Mouse (Mus musculus): Measurements from ENCODE around the gene Catsperz. TPM values are rescaled to one million over a fixed set of nuclear protein-coding genes. Genes with fewer than 3 reads are reported as not detected.

The Catsperz gene
- polyA plus RNA-seq (2015; fragmentation: Nextera tagmentation; extraction: Ambion mirVana) = 0.73 and 1.4 TPM in 2 replicates

DNA sequence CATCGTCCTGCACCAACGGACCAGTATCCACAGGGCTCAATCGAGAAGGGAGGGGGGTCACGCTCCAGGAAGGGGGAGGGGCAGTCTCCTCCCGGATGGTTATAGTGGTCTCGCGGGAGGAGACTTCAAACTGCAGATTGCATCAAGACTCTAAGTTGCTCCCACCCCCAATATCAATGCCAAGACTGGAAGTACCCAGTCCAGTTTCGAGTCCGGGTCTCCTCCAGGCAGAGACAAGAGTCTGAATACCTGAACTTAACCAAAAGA is at the start of gene Catsperz:
TSS of gene Catsperz (minus strand) at position 74 of the 267 bp plus-strand sequence.
- H3K4me1 ChIP-seq (ENCODE audit: control insufficient read depth, insufficient read depth, low read length) = peaks cover 24% of the 10 kb centered on the region
- peaks cover 42% of the 10 kb centered on the region for H3K27me3 ChIP-seq (replicated peaks; ENCODE audit: control insufficient read depth, insufficient read depth, low read length)
- H3K9me3 ChIP-seq (ENCODE audit: control insufficient read depth, low read length) = no peaks in the 10 kb centered on the region
- ATAC-seq = no peak
- no peak within 1 kb of the TSS for H3K27ac ChIP-seq (ENCODE audit: low read length)
- no peaks in the 10 kb centered on the region for H3K36me3 ChIP-seq (ENCODE audit: control insufficient read depth, insufficient read depth, low read length)
- peak within 1 kb of the TSS; percentile 32 for H3K9ac ChIP-seq (ENCODE audit: low read depth, low read length)
- H3K4me3 ChIP-seq (ENCODE audit: low read length) = peak within 1 kb of the TSS; percentile 31
- H3K4me2 ChIP-seq (ENCODE audit: low read depth, low read length) = peak within 1 kb of the TSS; percentile 56
- 3% methylated on average over 9 of the region's 9 CpGs for WGBS

DNA sequence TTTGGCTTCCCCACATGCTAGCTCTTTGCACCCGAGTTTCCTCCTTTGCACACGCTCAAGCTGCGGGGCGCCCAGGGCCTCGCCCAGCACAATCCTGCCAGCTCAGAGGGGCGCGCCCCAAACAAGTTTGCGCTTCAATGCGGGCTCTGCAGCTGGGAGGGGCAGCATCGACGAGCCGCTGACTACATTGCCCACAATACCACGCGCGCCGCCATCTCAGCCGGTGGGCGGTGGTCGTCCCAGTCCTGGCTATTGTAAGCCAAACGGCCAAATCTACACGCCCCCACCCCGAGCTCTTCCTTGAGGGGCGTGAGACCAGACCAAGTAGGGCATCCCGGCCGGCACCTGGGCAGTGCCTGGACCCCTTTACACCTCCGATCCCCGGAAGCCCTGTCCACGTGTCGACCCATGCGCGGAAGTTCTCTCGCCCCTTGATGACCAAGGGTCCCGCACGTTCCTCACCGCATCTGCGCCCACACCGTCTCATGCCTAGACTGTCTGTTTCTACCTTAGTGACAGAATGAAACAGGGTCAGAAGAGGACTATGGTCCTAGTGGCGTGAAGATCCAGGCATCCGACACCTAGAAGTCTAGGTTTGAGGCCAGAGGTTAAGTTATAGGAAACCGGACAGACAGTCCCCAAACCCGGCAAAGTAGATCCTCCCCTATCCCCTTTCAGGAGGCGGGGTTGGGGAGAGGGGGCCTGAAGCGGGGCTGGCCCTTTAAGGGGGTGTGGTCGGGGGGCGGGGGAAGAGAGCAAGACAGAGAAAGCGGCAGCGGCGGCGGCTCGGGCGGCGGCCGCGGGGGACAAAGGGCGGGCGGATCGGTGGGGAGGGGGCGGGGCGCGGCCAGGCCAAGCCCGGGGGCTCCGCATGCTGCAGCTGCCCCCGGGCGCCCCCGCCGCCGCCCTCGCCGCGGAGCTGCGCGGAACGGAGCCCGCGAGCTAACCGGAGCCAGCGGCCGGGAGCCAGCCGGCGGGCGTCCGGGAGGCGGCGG is 49.3 kb upstream of the Catsperz start, which contains the start of gene Ppp1r14b:
TSS of gene Ppp1r14b (plus strand) at position 758 of the 995 bp plus-strand sequence.
- H3K27ac ChIP-seq (ENCODE audit: low read length) = peak within 1 kb of the TSS; percentile 77
- under 1% methylated on average over 74 of the region's 84 CpGs for WGBS
- H3K36me3 ChIP-seq (ENCODE audit: control insufficient read depth, insufficient read depth, low read length) = peaks cover 5% of the 10 kb centered on the region; the same call in 1 of the 2 replicates
- H3K27me3 ChIP-seq (replicated peaks; ENCODE audit: control insufficient read depth, insufficient read depth, low read length) = no peaks in the 10 kb centered on the region
- peak; percentile 61 for ATAC-seq
- H3K9me3 ChIP-seq (ENCODE audit: control insufficient read depth, low read length) = no peaks in the 10 kb centered on the region
- peaks cover 55% of the 10 kb centered on the region for H3K4me1 ChIP-seq (ENCODE audit: control insufficient read depth, insufficient read depth, low read length)
- H3K4me3 ChIP-seq (ENCODE audit: low read length) = peak within 1 kb of the TSS; percentile 69
- peak within 1 kb of the TSS; percentile 72 for H3K4me2 ChIP-seq (ENCODE audit: low read depth, low read length)
- H3K9ac ChIP-seq (ENCODE audit: low read depth, low read length) = peak within 1 kb of the TSS; percentile 78

DNA sequence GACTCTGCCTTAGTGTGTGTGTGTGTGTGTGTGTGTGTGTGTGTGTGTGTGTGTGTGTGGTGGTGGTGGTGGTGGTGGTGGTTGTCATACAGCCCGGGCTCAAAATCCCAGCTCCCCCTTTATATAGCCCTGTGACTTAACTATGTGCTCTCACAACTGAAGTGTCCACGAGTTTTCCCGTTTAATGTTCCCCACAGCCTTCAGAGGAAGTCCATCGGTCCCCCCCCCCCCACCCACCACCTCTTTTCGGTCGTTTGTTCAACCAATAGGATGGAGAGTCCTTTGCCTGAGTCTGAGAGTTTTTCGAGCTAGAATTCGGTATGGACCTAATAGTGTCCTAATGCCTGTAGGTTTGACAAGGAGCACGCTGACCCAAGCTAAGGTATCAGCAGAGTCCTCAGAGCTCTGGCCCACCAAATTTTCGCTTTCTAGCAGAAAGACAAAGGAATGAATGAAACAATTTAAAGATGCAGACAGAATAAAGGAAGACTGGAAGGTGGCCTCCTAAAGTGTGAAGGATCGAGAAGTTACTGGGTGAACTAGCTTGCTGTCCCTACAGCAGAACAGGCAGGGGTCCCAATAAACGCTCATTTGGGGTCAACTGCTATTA is 48.5 kb upstream of the Catsperz start:
- no peak for ATAC-seq
- H3K27ac ChIP-seq (ENCODE audit: low read length) = peak overlapping the region; percentile 68
- peak overlapping the region; percentile 72 for H3K4me2 ChIP-seq (ENCODE audit: low read depth, low read length)
- peaks cover 5% of the 10 kb centered on the region; the same call in 1 of the 2 replicates for H3K36me3 ChIP-seq (ENCODE audit: control insufficient read depth, insufficient read depth, low read length)
- peaks cover 51% of the 10 kb centered on the region for H3K4me1 ChIP-seq (ENCODE audit: control insufficient read depth, insufficient read depth, low read length)
- H3K9ac ChIP-seq (ENCODE audit: low read depth, low read length) = peak overlapping the region; percentile 78
- H3K9me3 ChIP-seq (ENCODE audit: control insufficient read depth, low read length) = no peaks in the 10 kb centered on the region
- H3K27me3 ChIP-seq (replicated peaks; ENCODE audit: control insufficient read depth, insufficient read depth, low read length) = no peaks in the 10 kb centered on the region
- 30% methylated on average over 12 of the region's 12 CpGs for WGBS
- peak overlapping the region; percentile 69 for H3K4me3 ChIP-seq (ENCODE audit: low read length)

DNA sequence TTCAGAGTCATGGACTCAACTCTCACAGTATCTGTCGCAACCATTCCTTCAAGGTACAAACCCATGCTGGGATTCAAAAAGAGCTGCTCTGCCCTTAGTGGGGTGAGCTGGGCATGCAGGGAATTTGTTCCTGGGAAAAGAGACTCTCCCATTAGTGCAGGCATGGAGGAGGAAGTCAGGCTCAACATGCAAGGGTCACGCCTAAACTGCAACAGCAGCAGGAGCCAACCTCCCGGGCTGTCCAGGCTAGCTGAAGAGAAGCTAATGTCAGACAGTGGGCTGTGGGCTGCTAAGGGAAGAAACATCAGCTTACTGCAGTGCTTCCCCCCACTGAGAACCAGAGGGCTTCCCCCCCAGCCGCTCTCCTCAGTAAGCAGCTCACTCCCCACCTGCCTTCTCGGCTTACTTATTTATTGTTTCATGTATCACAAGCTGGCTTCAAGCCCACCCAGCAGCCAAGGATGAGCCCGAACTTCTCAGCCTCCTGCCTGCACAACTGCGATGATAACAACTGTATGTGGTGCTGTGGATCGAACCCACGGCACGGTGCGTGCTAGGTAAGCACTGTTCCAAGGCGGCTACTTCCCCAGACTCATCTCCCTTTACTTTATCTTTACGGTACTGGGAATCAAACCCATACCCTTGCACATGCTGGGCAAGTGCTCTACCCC is 47.2 kb upstream of the Catsperz start:
- ATAC-seq = no peak
- 78% methylated on average over 13 of the region's 13 CpGs for WGBS
- no peak overlapping the region for H3K9ac ChIP-seq (ENCODE audit: low read depth, low read length)
- H3K4me1 ChIP-seq (ENCODE audit: control insufficient read depth, insufficient read depth, low read length) = peaks cover 47% of the 10 kb centered on the region
- H3K27ac ChIP-seq (ENCODE audit: low read length) = peak overlapping the region; percentile 96; the same call in 1 of the 2 replicates
- no peaks in the 10 kb centered on the region for H3K27me3 ChIP-seq (replicated peaks; ENCODE audit: control insufficient read depth, insufficient read depth, low read length)
- H3K9me3 ChIP-seq (ENCODE audit: control insufficient read depth, low read length) = no peaks in the 10 kb centered on the region
- H3K36me3 ChIP-seq (ENCODE audit: control insufficient read depth, insufficient read depth, low read length) = 0 out of 2 replicates have a peak, but pooled peaks cover 3% of the 10 kb centered on the region
- no peak overlapping the region for H3K4me3 ChIP-seq (ENCODE audit: low read length)
- no peak overlapping the region for H3K4me2 ChIP-seq (ENCODE audit: low read depth, low read length)

DNA sequence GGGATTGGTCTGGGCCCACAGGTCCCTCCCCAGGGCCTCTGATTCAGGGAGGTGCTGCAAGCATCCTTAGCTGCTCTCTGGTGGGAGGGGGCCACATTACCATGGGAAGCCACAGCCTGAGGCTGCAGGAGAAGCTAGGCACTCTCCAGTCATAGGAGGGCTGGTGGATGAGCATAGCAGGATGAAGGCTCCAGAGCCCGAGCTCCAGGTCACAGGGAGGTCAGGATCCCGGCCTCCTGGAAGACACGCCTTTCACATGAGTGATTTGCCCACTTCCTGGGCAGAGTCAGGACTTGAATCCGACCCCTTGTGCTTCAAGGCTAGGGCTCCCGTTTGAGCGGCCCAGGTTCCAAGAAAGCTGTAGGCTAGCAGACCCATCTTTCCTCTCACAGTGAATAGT is 46.5 kb upstream of the Catsperz start:
- 27% methylated on average over 6 of the region's 6 CpGs for WGBS
- H3K4me2 ChIP-seq (ENCODE audit: low read depth, low read length) = no peak overlapping the region
- no peak for ATAC-seq
- 0 out of 2 replicates have a peak, but pooled peaks cover 3% of the 10 kb centered on the region for H3K36me3 ChIP-seq (ENCODE audit: control insufficient read depth, insufficient read depth, low read length)
- H3K9me3 ChIP-seq (ENCODE audit: control insufficient read depth, low read length) = no peaks in the 10 kb centered on the region
- H3K27ac ChIP-seq (ENCODE audit: low read length) = peak overlapping the region; percentile 96
- peak overlapping the region; percentile 27 for H3K9ac ChIP-seq (ENCODE audit: low read depth, low read length)
- no peaks in the 10 kb centered on the region for H3K27me3 ChIP-seq (replicated peaks; ENCODE audit: control insufficient read depth, insufficient read depth, low read length)
- no peak overlapping the region for H3K4me3 ChIP-seq (ENCODE audit: low read length)
- peaks cover 48% of the 10 kb centered on the region for H3K4me1 ChIP-seq (ENCODE audit: control insufficient read depth, insufficient read depth, low read length)

DNA sequence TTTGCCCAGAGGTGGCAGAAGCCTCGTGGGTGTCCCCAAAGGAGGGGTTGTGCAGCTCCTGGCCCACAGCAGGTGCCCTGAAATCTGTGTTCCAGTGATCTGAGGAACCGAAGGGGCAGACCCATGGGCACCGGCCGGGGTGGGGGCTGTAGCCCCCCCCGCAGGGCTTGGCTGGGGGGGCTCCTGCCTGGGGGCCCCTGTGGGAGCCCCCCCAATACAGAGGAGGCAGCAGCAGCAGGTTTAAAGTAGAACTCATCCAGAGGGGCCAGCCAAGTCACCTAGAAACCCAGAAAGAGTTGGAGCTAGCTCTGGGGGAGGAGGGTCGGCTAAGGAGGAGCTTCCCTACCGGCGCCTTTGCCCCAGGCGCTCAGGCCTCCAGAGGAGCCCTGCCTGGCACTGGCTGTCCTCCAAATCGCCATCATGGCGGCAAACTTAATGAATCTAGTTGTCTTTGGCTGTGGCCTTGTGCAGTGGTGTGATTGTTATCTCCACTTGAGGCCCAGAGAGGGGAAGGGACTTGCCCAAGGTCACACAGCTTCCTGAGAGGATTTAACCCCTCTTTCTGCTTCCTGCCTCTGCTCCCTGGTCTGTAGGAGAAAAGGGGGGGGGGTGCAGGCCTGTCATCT is 45.4 kb upstream of the Catsperz start:
- Histone ChIP-seq H3K9ac (ENCODE audit: low read depth, low read length) (peak overlapping the region; percentile 94), H3K4me1 (ENCODE audit: control insufficient read depth, insufficient read depth, low read length) (peaks cover 48% of the 10 kb centered on the region), H3K4me3 (ENCODE audit: low read length) (peak overlapping the region; percentile 83), H3K27me3 (replicated peaks; ENCODE audit: control insufficient read depth, insufficient read depth, low read length) (no peaks in the 10 kb centered on the region), H3K27ac (ENCODE audit: low read length) (peak overlapping the region; percentile 96), H3K36me3 (ENCODE audit: control insufficient read depth, insufficient read depth, low read length) (peaks cover 13% of the 10 kb centered on the region), H3K4me2 (ENCODE audit: low read depth, low read length) (peak overlapping the region; percentile 80), H3K9me3 (ENCODE audit: control insufficient read depth, low read length) (no peaks in the 10 kb centered on the region)
- no peak for ATAC-seq
- 32% methylated on average over 11 of the region's 11 CpGs for WGBS

DNA sequence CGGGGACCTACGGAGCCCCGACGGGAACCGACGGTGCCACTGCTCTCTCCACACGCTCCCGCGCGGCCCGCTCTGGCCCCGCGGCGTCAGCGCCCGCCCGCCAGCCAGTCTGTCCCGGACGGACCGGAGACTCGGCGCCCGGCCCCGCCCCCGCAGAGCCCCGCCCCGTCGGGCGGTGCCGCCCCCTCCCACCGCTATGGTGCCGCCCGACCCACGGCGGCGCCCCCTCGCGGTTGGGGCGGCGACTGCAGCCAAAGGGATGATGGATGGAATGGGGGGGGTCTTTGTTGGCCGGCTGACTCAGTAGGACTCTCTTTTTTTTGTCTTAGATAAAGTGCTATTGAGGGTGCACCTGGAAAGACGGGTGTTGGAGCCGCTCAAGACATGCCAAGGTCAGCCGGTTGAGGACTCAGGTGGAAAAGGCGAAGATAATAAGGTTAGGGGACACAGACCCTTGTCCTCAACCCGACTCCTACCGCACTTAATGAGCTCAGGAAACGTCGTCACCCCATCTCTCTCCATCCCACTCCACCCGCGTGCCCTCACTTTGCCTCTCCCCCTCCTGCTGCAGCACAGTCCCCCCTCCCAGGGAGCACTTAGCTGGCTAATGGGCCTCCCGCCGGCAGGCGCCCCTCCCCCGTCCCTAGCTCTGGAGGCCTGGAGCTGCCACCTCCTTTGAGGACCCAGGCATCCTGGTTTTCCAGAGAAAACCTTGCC is 44.6 kb upstream of the Catsperz start:
- peaks cover 51% of the 10 kb centered on the region for H3K4me1 ChIP-seq (ENCODE audit: control insufficient read depth, insufficient read depth, low read length)
- WGBS = under 1% methylated on average over 55 of the region's 55 CpGs

DNA sequence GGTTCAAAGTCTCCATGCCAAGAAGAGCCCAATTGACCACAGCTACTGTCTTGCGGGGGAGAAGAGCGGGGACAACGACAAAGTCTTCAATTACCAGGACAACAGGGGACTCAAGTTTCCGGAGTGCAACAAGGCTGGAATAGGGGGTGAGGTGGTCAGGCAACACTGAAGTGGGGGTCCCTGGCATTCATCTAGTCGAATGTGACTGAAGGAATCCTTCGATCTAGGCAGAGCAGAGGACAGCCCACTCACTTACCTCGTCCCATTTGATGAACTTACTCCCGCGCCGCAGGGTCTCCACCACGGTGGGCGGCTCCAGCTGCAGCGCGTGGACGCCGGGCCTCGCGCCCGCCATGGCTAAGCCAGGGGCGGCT is 44.1 kb upstream of the Catsperz start:
- H3K36me3 ChIP-seq (ENCODE audit: control insufficient read depth, insufficient read depth, low read length) = peaks cover 18% of the 10 kb centered on the region
- H3K27me3 ChIP-seq (replicated peaks; ENCODE audit: control insufficient read depth, insufficient read depth, low read length) = no peaks in the 10 kb centered on the region
- peak overlapping the region; percentile 96 for H3K27ac ChIP-seq (ENCODE audit: low read length)
- H3K9me3 ChIP-seq (ENCODE audit: control insufficient read depth, low read length) = no peaks in the 10 kb centered on the region
- WGBS = under 1% methylated on average over 20 of the region's 20 CpGs
- peak; percentile 2 for ATAC-seq
- peaks cover 52% of the 10 kb centered on the region for H3K4me1 ChIP-seq (ENCODE audit: control insufficient read depth, insufficient read depth, low read length)
- H3K4me2 ChIP-seq (ENCODE audit: low read depth, low read length) = peak overlapping the region; percentile 80
- peak overlapping the region; percentile 94 for H3K9ac ChIP-seq (ENCODE audit: low read depth, low read length)
- peak overlapping the region; percentile 83 for H3K4me3 ChIP-seq (ENCODE audit: low read length)

More for the DNA sequence above, 44.6 kb upstream of the Catsperz start:
- Histone ChIP-seq H3K4me2 (ENCODE audit: low read depth, low read length) (peak overlapping the region; percentile 80), H3K36me3 (ENCODE audit: control insufficient read depth, insufficient read depth, low read length) (peaks cover 16% of the 10 kb centered on the region), H3K27me3 (replicated peaks; ENCODE audit: control insufficient read depth, insufficient read depth, low read length) (no peaks in the 10 kb centered on the region), H3K9ac (ENCODE audit: low read depth, low read length) (peak overlapping the region; percentile 94), H3K9me3 (ENCODE audit: control insufficient read depth, low read length) (no peaks in the 10 kb centered on the region), H3K27ac (ENCODE audit: low read length) (peak overlapping the region; percentile 96), H3K4me3 (ENCODE audit: low read length) (peak overlapping the region; percentile 83)
- ATAC-seq = peak; percentile 57

Data from intestine, embryonic 16.5 days (tissue).